Mouse (Mus musculus): ENCODE measurements around the gene Taok3.

- no peak for TF ChIP-seq CTCF (IDR thresholded peaks at IDR 0.05; ENCODE audit: insufficient read depth, low read depth, low read length)
- TF ChIP-seq POLR2A (IDR thresholded peaks at IDR 0.05; ENCODE audit: insufficient read depth, low read depth, low read length) = no peak
These were observed 165.3 kb downstream of the Taok3 start for GRCm38 (mm10) chr5:117285266-117285665.

Measured in olfactory bulb, adult 2 months (tissue).